Mouse (Mus musculus): ENCODE measurements at regions not wholly inside any gene's neighbourhood (a gene's known extent, or its start where the extent isn't known, plus 50 kb on each side); places are given as distances from the start of the nearest gene placed in this dataset.

DNA sequence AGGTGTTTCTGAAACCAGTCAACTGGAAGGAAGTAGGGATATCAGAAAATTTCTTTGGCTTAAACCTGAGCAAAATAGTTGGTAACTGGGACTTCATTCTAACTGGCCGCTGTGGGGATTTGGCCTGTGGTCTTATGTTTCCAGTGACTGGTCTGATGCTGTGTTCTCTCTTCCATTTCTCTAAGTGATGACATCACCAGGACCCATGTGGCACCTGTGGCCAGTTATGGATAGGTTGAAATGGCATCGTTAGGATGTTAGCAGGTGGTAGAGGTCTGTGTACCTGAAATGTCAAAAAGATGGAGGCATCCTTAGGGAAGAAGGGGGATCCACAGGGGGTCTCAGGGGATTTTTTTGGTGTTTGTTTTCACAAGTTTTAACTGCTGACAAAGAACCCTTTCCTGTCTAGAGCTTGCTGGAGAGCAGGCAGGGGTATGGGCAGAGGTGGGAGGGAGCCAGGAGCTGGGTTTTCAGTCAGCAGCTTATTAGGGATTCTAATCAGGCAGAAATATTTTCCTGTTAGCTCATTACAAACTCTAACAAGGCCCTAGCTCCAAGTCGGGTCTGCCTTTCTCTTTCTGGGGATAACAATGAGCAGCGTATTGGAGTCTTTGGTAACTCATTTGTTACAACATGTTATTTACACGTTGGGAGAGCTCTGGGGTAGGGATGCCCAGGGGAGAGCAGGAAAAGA lies 170.2 kb downstream of the Adck1 start:
- H3K4me3 ChIP-seq (ENCODE audit: insufficient read depth, low read depth, low read length) = no peak overlapping the region
- H3K36me3 ChIP-seq (ENCODE audit: control insufficient read depth, insufficient read depth, low read length) = no peaks in the 10 kb centered on the region
- WGBS = 66% methylated on average over 5 of the region's 5 CpGs
- no peak for TF ChIP-seq POLR2A (IDR thresholded peaks at IDR 0.05; ENCODE audit: low read depth, low read length)
- no peak for TF ChIP-seq CTCF (conservative IDR thresholded peaks at IDR 0.05; ENCODE audit: insufficient read depth, insufficient read length, low read depth, low read length)
- DNase-seq = no peak
- H3K27me3 ChIP-seq (replicated peaks; ENCODE audit: control insufficient read depth, insufficient read depth, low read length) = no peaks in the 10 kb centered on the region
- H3K27ac ChIP-seq (ENCODE audit: insufficient read depth, low read depth, low read length) = no peak overlapping the region
- no peaks in the 10 kb centered on the region for H3K4me1 ChIP-seq (ENCODE audit: control insufficient read depth, insufficient read depth, low read length)

DNA sequence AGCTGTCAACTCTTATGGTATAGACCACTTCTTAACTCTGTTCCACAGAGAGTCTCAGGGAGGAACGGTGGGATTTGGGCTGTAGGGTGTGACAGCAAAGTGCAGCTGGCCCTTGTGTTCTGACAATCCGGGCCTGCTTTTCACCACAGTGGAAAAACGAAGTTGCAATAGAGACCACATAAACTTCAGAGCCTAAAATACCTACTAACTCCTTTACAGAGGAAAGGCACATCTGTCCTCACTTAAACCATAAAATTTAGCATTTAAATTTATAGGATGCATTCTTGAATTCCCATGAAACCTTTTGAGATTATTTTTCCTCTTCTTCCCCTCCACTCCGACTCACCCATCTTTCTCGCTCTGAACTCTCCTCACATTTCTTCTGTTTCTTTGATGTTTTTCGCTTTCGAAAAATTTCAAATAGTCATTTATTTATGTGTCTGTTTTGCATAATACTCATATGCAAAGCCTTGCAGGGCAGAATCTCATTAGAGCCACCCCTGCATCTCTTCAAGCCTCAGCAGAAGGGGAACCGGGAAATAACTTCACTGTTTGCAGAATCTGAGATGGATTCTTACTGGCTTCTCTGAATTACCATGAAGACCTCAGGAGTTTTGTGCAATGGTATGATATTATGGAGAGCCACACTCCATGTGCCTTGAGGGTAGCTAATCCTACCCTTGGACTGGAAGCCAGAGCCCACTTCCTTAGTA lies 172.1 kb downstream of the Adck1 start:
- DNase-seq = no peak
- Histone ChIP-seq H3K36me3 (ENCODE audit: control insufficient read depth, insufficient read depth, low read length) (no peaks in the 10 kb centered on the region), H3K4me1 (ENCODE audit: control insufficient read depth, insufficient read depth, low read length) (no peaks in the 10 kb centered on the region), H3K27ac (ENCODE audit: insufficient read depth, low read depth, low read length) (no peak overlapping the region), H3K27me3 (replicated peaks; ENCODE audit: control insufficient read depth, insufficient read depth, low read length) (no peaks in the 10 kb centered on the region; the same call in 1 of the 2 replicates), H3K4me3 (ENCODE audit: insufficient read depth, low read depth, low read length) (no peak overlapping the region)
- 59% methylated on average over 8 of the region's 8 CpGs for WGBS
- no peak for TF ChIP-seq POLR2A (IDR thresholded peaks at IDR 0.05; ENCODE audit: low read depth, low read length)
- TF ChIP-seq CTCF (conservative IDR thresholded peaks at IDR 0.05; ENCODE audit: insufficient read depth, insufficient read length, low read depth, low read length) = no peak

DNA sequence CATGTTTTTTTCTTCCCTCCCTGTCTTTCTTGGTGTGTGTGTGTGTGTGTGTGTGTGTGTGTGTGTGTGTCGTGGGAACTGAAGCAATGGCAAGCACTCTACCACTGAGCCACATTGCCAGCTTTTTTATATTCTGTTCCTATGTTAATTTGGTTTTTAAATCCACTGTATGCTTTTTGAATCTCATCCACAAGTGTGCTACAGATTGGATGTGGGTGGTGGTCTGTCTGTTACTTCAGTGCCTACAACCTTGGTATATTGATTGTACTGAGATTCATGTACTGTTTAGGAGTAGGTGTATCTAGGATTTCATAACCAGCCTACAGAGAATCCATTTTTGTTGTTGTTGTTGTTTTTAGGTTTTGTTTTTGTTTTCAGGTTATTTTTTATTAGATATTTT lies 170.8 kb upstream of the Nrxn3 start:
- Histone ChIP-seq H3K4me3 (ENCODE audit: insufficient read depth, low read depth, low read length) (no peak overlapping the region), H3K27ac (ENCODE audit: insufficient read depth, low read depth, low read length) (no peak overlapping the region), H3K36me3 (ENCODE audit: control insufficient read depth, insufficient read depth, low read length) (no peaks in the 10 kb centered on the region), H3K27me3 (replicated peaks; ENCODE audit: control insufficient read depth, insufficient read depth, low read length) (no peaks in the 10 kb centered on the region), H3K4me1 (ENCODE audit: control insufficient read depth, insufficient read depth, low read length) (no peaks in the 10 kb centered on the region)
- TF ChIP-seq POLR2A (IDR thresholded peaks at IDR 0.05; ENCODE audit: low read depth, low read length) = no peak
- TF ChIP-seq CTCF (conservative IDR thresholded peaks at IDR 0.05; ENCODE audit: insufficient read depth, insufficient read length, low read depth, low read length) = no peak
- DNase-seq = no peak
- WGBS = 68% methylated on average over 1 of the region's 1 CpGs

DNA sequence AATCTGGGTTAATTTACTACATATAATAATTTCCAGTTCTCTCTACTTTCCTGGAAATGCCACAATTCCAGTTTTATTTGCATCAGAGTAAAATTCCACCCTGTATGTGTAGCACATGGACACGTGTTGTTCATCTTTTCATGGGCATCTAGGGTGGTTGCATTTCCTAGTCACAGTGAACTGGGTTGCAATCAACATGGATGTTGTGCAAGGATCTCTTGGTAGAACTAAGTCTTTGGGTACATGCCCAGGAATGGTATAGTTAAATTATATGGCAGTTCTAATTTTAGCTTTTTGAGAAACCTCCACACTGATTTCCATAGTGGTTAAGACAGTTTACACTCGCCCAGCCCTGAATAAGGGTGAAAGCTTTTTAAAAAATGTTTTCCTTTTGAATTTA lies 167.2 kb upstream of the Nrxn3 start:
- no peak for TF ChIP-seq CTCF (conservative IDR thresholded peaks at IDR 0.05; ENCODE audit: insufficient read depth, insufficient read length, low read depth, low read length)
- no peak for TF ChIP-seq POLR2A (IDR thresholded peaks at IDR 0.05; ENCODE audit: low read depth, low read length)
- Histone ChIP-seq H3K27me3 (replicated peaks; ENCODE audit: control insufficient read depth, insufficient read depth, low read length) (no peaks in the 10 kb centered on the region), H3K36me3 (ENCODE audit: control insufficient read depth, insufficient read depth, low read length) (no peaks in the 10 kb centered on the region), H3K4me1 (ENCODE audit: control insufficient read depth, insufficient read depth, low read length) (no peaks in the 10 kb centered on the region), H3K27ac (ENCODE audit: insufficient read depth, low read depth, low read length) (no peak overlapping the region), H3K4me3 (ENCODE audit: insufficient read depth, low read depth, low read length) (no peak overlapping the region)
- 77% methylated on average over 2 of the region's 2 CpGs for WGBS
- no peak for DNase-seq

DNA sequence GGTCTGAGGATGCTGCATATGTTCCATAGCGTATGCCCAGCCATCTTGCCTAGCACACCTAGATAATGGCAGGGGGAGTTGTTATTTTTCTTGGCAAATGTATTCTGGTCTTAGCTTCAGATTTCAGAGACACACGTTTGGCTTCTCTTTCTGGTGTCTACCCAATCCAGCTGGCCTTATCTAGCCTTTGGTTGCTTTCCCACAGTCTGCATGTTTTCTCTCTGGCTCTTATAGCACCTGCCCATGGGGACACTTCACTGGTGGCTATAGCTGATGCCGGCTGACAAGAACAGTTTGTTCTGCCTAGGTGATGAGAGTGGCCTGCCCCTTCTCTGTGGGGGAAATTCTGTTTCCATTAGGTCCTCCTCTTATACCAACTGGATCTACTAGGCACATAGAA lies 164.6 kb upstream of the Nrxn3 start:
- Histone ChIP-seq H3K36me3 (ENCODE audit: control insufficient read depth, insufficient read depth, low read length) (no peaks in the 10 kb centered on the region), H3K27ac (ENCODE audit: insufficient read depth, low read depth, low read length) (no peak overlapping the region), H3K4me3 (ENCODE audit: insufficient read depth, low read depth, low read length) (no peak overlapping the region), H3K4me1 (ENCODE audit: control insufficient read depth, insufficient read depth, low read length) (no peaks in the 10 kb centered on the region), H3K27me3 (replicated peaks; ENCODE audit: control insufficient read depth, insufficient read depth, low read length) (no peaks in the 10 kb centered on the region)
- TF ChIP-seq POLR2A (IDR thresholded peaks at IDR 0.05; ENCODE audit: low read depth, low read length) (no peak), CTCF (conservative IDR thresholded peaks at IDR 0.05; ENCODE audit: insufficient read depth, insufficient read length, low read depth, low read length) (no peak)
- 75% methylated on average over 3 of the region's 3 CpGs for WGBS
- DNase-seq = no peak

DNA sequence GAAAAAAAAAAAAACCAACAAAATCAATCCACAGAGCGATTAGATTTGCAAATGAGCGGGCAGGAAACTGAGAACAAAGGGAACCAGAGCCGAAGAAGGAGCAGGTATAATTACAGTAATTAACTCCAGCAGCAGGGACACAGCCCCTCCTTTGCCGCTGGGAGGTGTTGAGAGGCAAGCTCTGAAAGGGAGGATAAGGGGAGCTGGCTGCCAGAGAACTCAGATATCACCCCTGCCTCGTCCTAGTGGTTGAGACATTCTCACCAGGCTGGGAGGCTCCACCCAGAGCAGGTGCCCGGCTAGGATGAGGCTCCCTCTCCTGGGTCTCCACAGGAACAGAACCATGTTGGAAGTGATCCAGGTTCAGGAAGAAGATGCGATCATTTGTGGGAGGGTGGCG lies 142.7 kb upstream of the Nrxn3 start:
- 9% methylated on average over 8 of the region's 8 CpGs for WGBS
- Histone ChIP-seq H3K4me1 (ENCODE audit: control insufficient read depth, insufficient read depth, low read length) (no peaks in the 10 kb centered on the region), H3K27ac (ENCODE audit: insufficient read depth, low read depth, low read length) (no peak overlapping the region), H3K4me3 (ENCODE audit: insufficient read depth, low read depth, low read length) (no peak overlapping the region), H3K27me3 (replicated peaks; ENCODE audit: control insufficient read depth, insufficient read depth, low read length) (peaks cover 1% of the 10 kb centered on the region; the same call in 1 of the 2 replicates), H3K36me3 (ENCODE audit: control insufficient read depth, insufficient read depth, low read length) (no peaks in the 10 kb centered on the region)
- TF ChIP-seq POLR2A (IDR thresholded peaks at IDR 0.05; ENCODE audit: low read depth, low read length) (no peak), CTCF (conservative IDR thresholded peaks at IDR 0.05; ENCODE audit: insufficient read depth, insufficient read length, low read depth, low read length) (no peak)
- DNase-seq = no peak

DNA sequence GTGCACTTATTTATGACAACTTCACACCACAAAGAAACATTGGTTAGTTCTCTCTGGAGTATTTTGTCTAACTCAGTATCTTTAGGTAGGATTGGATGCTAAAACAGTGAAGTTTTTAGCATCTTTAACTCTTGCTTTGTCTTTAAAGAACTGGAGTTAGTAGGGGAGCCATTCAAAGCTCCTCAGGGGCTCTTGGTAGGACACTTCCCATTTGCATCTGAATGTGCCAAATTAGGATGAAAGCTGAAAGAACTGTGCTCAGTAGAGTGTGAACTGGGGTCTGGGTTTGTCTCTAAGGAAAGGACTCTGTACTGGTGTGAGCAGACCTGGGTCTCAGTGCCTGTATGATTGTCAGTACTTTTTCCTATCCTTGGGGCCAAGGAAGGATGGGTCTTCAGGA lies 116.7 kb upstream of the Nrxn3 start:
- no peak for DNase-seq
- TF ChIP-seq CTCF (conservative IDR thresholded peaks at IDR 0.05; ENCODE audit: insufficient read depth, insufficient read length, low read depth, low read length) = no peak
- no peak for TF ChIP-seq POLR2A (IDR thresholded peaks at IDR 0.05; ENCODE audit: low read depth, low read length)
- H3K27me3 ChIP-seq (replicated peaks; ENCODE audit: control insufficient read depth, insufficient read depth, low read length) = no peaks in the 10 kb centered on the region; the same call in 1 of the 2 replicates

More for the DNA sequence above, 116.7 kb upstream of the Nrxn3 start:
- Histone ChIP-seq H3K4me1 (ENCODE audit: control insufficient read depth, insufficient read depth, low read length) (no peaks in the 10 kb centered on the region), H3K4me3 (ENCODE audit: insufficient read depth, low read depth, low read length) (no peak overlapping the region), H3K36me3 (ENCODE audit: control insufficient read depth, insufficient read depth, low read length) (no peaks in the 10 kb centered on the region), H3K27ac (ENCODE audit: insufficient read depth, low read depth, low read length) (no peak overlapping the region)

Data from kidney, adult 2 months (tissue).